10 mouse cellular contexts compared by ENCODE assay signal in the genomic region with DNA sequence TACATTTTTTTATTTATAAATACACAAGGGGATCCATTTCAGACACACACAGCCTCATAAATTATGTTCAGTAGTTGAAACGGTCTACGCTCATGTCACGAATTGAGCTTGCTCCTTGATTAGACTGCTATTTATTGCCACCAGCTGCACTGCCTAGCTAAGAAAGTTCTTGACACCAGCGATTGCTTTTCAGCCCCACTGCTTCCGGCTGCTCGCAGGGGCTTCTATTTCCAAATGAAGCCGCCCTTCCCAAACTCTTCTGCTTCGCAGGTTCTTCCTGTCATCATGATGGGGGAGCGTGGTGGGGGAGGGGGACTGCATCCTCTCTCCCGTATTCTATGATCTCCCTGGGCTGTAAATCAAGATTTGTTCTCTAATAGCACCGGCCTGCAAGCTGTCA.
DNase-seq lines count a peak whose midpoint lies in the region; ATAC-seq and TF ChIP-seq lines count a peak whose summit lies in the region.
"Had no signal": no experiment of that assay in that cellular context is flagged by ENCODE, and none has a peak within 500 bp of the region (broad histone marks: within the 10 kb centered on the region; RNA-seq: fewer than 3 reads in every experiment).

No protein-coding gene starts in this region.

- no peak overlapping the region for H3K9ac ChIP-seq in heart, postnatal 0 days (replicated peaks; ENCODE audit: low read depth, low read length)
- no peak overlapping the region for H3K9ac ChIP-seq in embryonic facial prominence, embryonic 14.5 days (ENCODE audit: low read depth, low read length)

- no peak for ATAC-seq in heart, postnatal 0 days (ENCODE audit: insufficient read depth, low read depth)
- ATAC-seq in embryonic facial prominence, embryonic 14.5 days (ENCODE audit: low read depth), result no peak

- intact Hi-C loops in heart, postnatal 14 days (cut with DNase I), result no loop called here
- intact Hi-C loops in gastrocnemius, postnatal 14 days (cut with DNase I; ENCODE audit: low total_unique reads), result no loop called here

- peak overlapping the region; percentile 39 for H3K4me2 ChIP-seq in heart, postnatal 0 days (ENCODE audit: low read depth, low read length)
- H3K4me2 ChIP-seq in embryonic facial prominence, embryonic 14.5 days (ENCODE audit: low read depth, low read length), result peak overlapping the region; percentile 37
- H3K4me2 ChIP-seq: midbrain, embryonic 11.5 days had no signal

- peaks cover 7% of the 10 kb centered on the region; the same call in 1 of the 2 replicates for H3K4me1 ChIP-seq in heart, postnatal 0 days (ENCODE audit: control insufficient read depth, insufficient read depth)
- H3K4me1 ChIP-seq in embryonic facial prominence, embryonic 14.5 days (ENCODE audit: control insufficient read depth, insufficient read depth, low read length), result peaks cover 12% of the 10 kb centered on the region; the same call in 1 of the 2 replicates
- peaks cover 24% of the 10 kb centered on the region for H3K4me1 ChIP-seq in limb, embryonic 10.5 days

- H3K9me3 ChIP-seq in heart, postnatal 0 days (replicated peaks; ENCODE audit: control insufficient read depth, low read length), result no peaks in the 10 kb centered on the region
- H3K9me3 ChIP-seq in embryonic facial prominence, embryonic 14.5 days (ENCODE audit: control insufficient read depth, low read length), result no peaks in the 10 kb centered on the region
- no peaks in the 10 kb centered on the region for H3K9me3 ChIP-seq in limb, embryonic 10.5 days (replicated peaks)

- no peak for TF ChIP-seq POLR2A in brain, embryonic 14.5 days (IDR thresholded peaks at IDR 0.05; ENCODE audit: borderline replicate concordance, extremely low read depth, insufficient read depth, insufficient read length, poor library complexity, severe bottlenecking)

- peak overlapping the region; percentile 33; the same call in 1 of the 2 replicates for H3K27ac ChIP-seq in heart, postnatal 0 days (ENCODE audit: low read depth)
- no peak overlapping the region for H3K27ac ChIP-seq in embryonic facial prominence, embryonic 14.5 days (replicated peaks; ENCODE audit: low read depth, low read length)
- no peak overlapping the region for H3K27ac ChIP-seq in limb, embryonic 10.5 days

- DNase-seq in heart, postnatal 0 days (ENCODE audit: low spot score), result peak; percentile 13
- DNase-seq in heart, postnatal 14 days, result no peak
- DNase-seq in brain, embryonic 14.5 days (ENCODE audit: low read depth), result peak; percentile 74
- DNase-seq in embryonic facial prominence, embryonic 14.5 days (ENCODE audit: low spot score), result peak; percentile 47
- peak; percentile 61 for DNase-seq in limb, embryonic 10.5 days (ENCODE audit: low spot score)
- no peak for DNase-seq in gastrocnemius, postnatal 14 days
- no peak for DNase-seq in layer of hippocampus, adult 11-12 months (ENCODE audit: low spot score)
- no peak for DNase-seq in c-Kit-positive CD71-positive TER-119-positive erythroid progenitor cells, embryonic 14.5 days (ENCODE audit: low spot score)
- DNase-seq: spleen, adult 18-20 months had no signal

- no peak for TF ChIP-seq CTCF in heart, postnatal 0 days (IDR thresholded peaks at IDR 0.05; ENCODE audit: low read depth)
- TF ChIP-seq CTCF in brain, embryonic 14.5 days (IDR thresholded peaks at IDR 0.05; ENCODE audit: borderline replicate concordance, extremely low read depth, insufficient read depth, insufficient read length), result no peak

- 12% methylated on average over 11 of the region's 11 CpGs for WGBS in heart, postnatal 0 days
- 30% methylated on average over 11 of the region's 11 CpGs for WGBS in embryonic facial prominence, embryonic 14.5 days
- WGBS in limb, embryonic 10.5 days, result 13% methylated on average over 11 of the region's 11 CpGs

- H3K27me3 ChIP-seq in heart, postnatal 0 days (ENCODE audit: control insufficient read depth, insufficient read depth, low read length), result no peaks in the 10 kb centered on the region
- H3K27me3 ChIP-seq in embryonic facial prominence, embryonic 14.5 days (replicated peaks; ENCODE audit: control insufficient read depth, insufficient read depth, low read length), result no peaks in the 10 kb centered on the region; the same call in 1 of the 2 replicates
- no peaks in the 10 kb centered on the region for H3K27me3 ChIP-seq in limb, embryonic 10.5 days (ENCODE audit: low read depth, poor library complexity, severe bottlenecking)

- no peak for TF ChIP-seq EP300 in heart, postnatal 0 days (IDR thresholded peaks at IDR 0.05; ENCODE audit: low read depth)

- H3K4me3 ChIP-seq in heart, postnatal 0 days (ENCODE audit: low read depth, low read length), result no peak overlapping the region
- no peak overlapping the region for H3K4me3 ChIP-seq in embryonic facial prominence, embryonic 14.5 days (ENCODE audit: low read depth, low read length)
- H3K4me3 ChIP-seq in limb, embryonic 10.5 days, result peak overlapping the region; percentile 39

- H3K36me3 ChIP-seq in heart, postnatal 0 days (replicated peaks; ENCODE audit: control insufficient read depth, insufficient read depth, low read length), result no peaks in the 10 kb centered on the region
- no peaks in the 10 kb centered on the region for H3K36me3 ChIP-seq in embryonic facial prominence, embryonic 14.5 days (ENCODE audit: control insufficient read depth, insufficient read depth, low read length)
- H3K36me3 ChIP-seq in limb, embryonic 10.5 days, result no peaks in the 10 kb centered on the region

Comparison
In these comparisons a context has a peak if more than half of its experiments do, and no peak if none do; other contexts are left out.
1. DNase-seq: peak in heart, postnatal 0 days (single experiment), brain, embryonic 14.5 days (single experiment), embryonic facial prominence, embryonic 14.5 days (single experiment) and limb, embryonic 10.5 days (single experiment); none in heart, postnatal 14 days (0 of 2), gastrocnemius, postnatal 14 days (single experiment), layer of hippocampus, adult 11-12 months (single experiment) and c-Kit-positive CD71-positive TER-119-positive erythroid progenitor cells, embryonic 14.5 days (single experiment).